Mouse (Mus musculus) intestine, embryonic 16.5 days (tissue): ENCODE measurements around the gene Agrn. TPM values are rescaled to one million over a fixed set of nuclear protein-coding genes. Genes with fewer than 3 reads are reported as not detected.
"Not testable (repeated sequence)": the region's sequence is repeated elsewhere in the genome, so short reads cannot be mapped to it uniquely, and the experiment has no call there.

Source experiments
- ATAC-seq: fragments of 200-750 bp; cut with Nextera tagmentation; 2 replicates; pipeline ENCODE4 v1.8.0; 2017; ENCODE audit warnings: moderate TSS enrichment, moderate library complexity
- H3K27ac ChIP-seq: fragments of 300-500 bp; sonication (generic); 2 replicates; pipeline ENCODE4 v1.5.1; 2014; ENCODE audit warnings: mild to moderate bottlenecking, low read length
- H3K27me3 ChIP-seq: fragments of 300-500 bp; sonication (generic); replicated peaks from 2 replicates; pipeline ENCODE4 v1.6.1; 2014; ENCODE audit warnings: low read length, control low read depth, mixed read lengths; ENCODE audit not compliant: control insufficient read depth, insufficient read depth
- H3K36me3 ChIP-seq: fragments of 300-500 bp; sonication (generic); 2 replicates; pipeline ENCODE4 v1.6.1; 2014; ENCODE audit warnings: low read length, control low read depth; ENCODE audit not compliant: control insufficient read depth, insufficient read depth
- H3K4me1 ChIP-seq: fragments of 300-500 bp; sonication (generic); 2 replicates; pipeline ENCODE4 v1.6.1; 2014; ENCODE audit warnings: low read length, control low read depth, mixed read lengths; ENCODE audit not compliant: control insufficient read depth, insufficient read depth
- H3K4me2 ChIP-seq: fragments of 300-500 bp; sonication (generic); 2 replicates; pipeline ENCODE4 v1.6.1; 2014; ENCODE audit warnings: low read depth, low read length, control low read depth
- H3K4me3 ChIP-seq: fragments of 300-500 bp; sonication (generic); 2 replicates; pipeline ENCODE4 v1.5.1; 2014; ENCODE audit warnings: mild to moderate bottlenecking, low read length
- H3K9ac ChIP-seq: fragments of 300-500 bp; sonication (generic); 2 replicates; pipeline ENCODE4 v1.6.1; 2014; ENCODE audit warnings: low read depth, low read length
- H3K9me3 ChIP-seq: fragments of 300-500 bp; sonication (generic); 2 replicates; pipeline ENCODE4 v1.6.1; 2016; ENCODE audit warnings: low read length, control low read depth; ENCODE audit not compliant: control insufficient read depth
- WGBS: fragments of 180-500 bp; shearing (Covaris S2); extraction: QIAGEN DNeasy Blood & Tissue Kit; methylation state at CpG from one replicate; pipeline ENCODE4 v1.1.7; 2014; 5-methylcytosine and 5-hydroxymethylcytosine counted together
- polyA plus RNA-seq: library from polyadenylated mRNA; unstranded; fragments of >200 nt; fragmentation: Nextera tagmentation; extraction: Ambion mirVana; gene quantifications from 2 replicates; pipeline ENCODE4 v1.2.1, GENCODE M21; 2015

The Agrn gene
- polyA plus RNA-seq, 1 experiment from 2014 or later, result 35.9 TPM

DNA sequence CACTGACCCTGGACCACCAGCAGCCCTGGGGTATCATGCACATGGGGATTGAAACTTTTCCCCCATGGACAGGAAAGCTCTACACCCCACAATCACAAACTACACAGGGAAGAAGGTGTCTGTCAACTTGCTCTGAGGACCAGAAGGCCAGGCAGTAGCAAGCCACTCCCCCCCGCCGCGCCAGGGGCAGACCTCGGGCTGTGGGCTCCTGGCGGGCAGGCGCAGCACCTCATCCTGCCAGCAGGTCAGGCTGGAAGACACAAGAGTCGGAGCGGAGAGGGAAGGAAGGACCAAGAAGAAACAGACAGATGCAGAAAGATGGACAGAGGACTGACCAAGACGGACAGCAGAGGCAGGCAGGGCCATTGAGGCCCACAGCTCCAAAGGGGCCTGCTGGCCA is 19.7 kb downstream of the Agrn start:
- ATAC-seq, result no peak
- Histone ChIP-seq H3K9me3 (no peaks in the 10 kb centered on the region), H3K4me2 (no peak overlapping the region), H3K36me3 (peaks cover 34% of the 10 kb centered on the region), H3K4me3 (no peak overlapping the region), H3K27ac (no peak overlapping the region), H3K9ac (no peak overlapping the region), H3K27me3 (no peaks in the 10 kb centered on the region), H3K4me1 (no peaks in the 10 kb centered on the region)
- WGBS, result 88% methylated on average over 9 of the region's 9 CpGs

GRCm38 (mm10) chr4:156171828-156172227 is 25.5 kb downstream of the Agrn start:
- 95% methylated on average over 11 of the region's 11 CpGs for WGBS
- H3K4me1 ChIP-seq, result no peaks in the 10 kb centered on the region

GRCm38 (mm10) chr4:156169129-156169528 is 28.2 kb downstream of the Agrn start:
- H3K27me3 ChIP-seq, result no peaks in the 10 kb centered on the region
- H3K4me1 ChIP-seq, result no peaks in the 10 kb centered on the region
- no peaks in the 10 kb centered on the region for H3K9me3 ChIP-seq
- ATAC-seq, result no peak
- H3K4me2 ChIP-seq, result no peak overlapping the region
- H3K36me3 ChIP-seq, result peaks cover 44% of the 10 kb centered on the region
- no peak overlapping the region for H3K27ac ChIP-seq
- whole genome bisulfite sequencing, result 96% methylated on average over 10 of the region's 10 CpGs
- no peak overlapping the region for H3K9ac ChIP-seq
- H3K4me3 ChIP-seq, result no peak overlapping the region

More at GRCm38 (mm10) chr4:156171828-156172227, 25.5 kb downstream of the Agrn start:
- no peaks in the 10 kb centered on the region for H3K27me3 ChIP-seq
- H3K27ac ChIP-seq, result no peak overlapping the region
- H3K4me3 ChIP-seq, result no peak overlapping the region
- no peak overlapping the region for H3K9ac ChIP-seq
- ATAC-seq, result no peak
- H3K9me3 ChIP-seq, result no peaks in the 10 kb centered on the region
- H3K36me3 ChIP-seq, result peaks cover 38% of the 10 kb centered on the region
- H3K4me2 ChIP-seq, result no peak overlapping the region

GRCm38 (mm10) chr4:156168611-156169010 is 28.7 kb downstream of the Agrn start:
- Histone ChIP-seq H3K27ac (no peak overlapping the region), H3K36me3 (peaks cover 40% of the 10 kb centered on the region), H3K9ac (no peak overlapping the region), H3K4me3 (no peak overlapping the region), H3K4me2 (no peak overlapping the region), H3K27me3 (no peaks in the 10 kb centered on the region), H3K9me3 (no peaks in the 10 kb centered on the region), H3K4me1 (no peaks in the 10 kb centered on the region)
- WGBS, result 94% methylated on average over 8 of the region's 8 CpGs
- ATAC-seq, result no peak

DNA sequence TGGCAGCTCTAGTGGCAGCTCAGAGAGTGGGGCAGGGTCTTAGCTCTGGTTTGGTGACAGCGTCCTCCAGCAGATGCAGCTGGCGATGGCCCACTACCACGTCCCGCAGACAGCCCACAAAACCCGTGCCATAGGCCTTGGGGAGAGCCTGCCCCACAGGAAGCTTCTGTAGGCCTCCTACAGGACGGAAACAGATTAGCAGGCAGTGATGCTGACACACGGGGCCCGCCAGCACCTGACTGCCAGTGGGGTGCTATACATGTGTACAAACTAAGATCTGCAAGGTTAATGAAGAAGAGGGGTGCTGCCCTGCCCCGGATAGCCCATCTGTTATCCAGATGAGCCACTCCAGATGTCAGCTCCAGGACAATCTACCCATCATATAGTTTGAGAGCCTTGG is 30.8 kb downstream of the Agrn start:
- H3K36me3 ChIP-seq, result peaks cover 34% of the 10 kb centered on the region
- H3K27ac ChIP-seq, result no peak overlapping the region
- 0 out of 2 replicates have a peak overlapping the region, but pooled peaks have one; percentile 10 for H3K9ac ChIP-seq
- 91% methylated on average over 9 of the region's 9 CpGs for WGBS
- H3K4me1 ChIP-seq, result no peaks in the 10 kb centered on the region
- peaks cover 9% of the 10 kb centered on the region for H3K9me3 ChIP-seq
- H3K4me3 ChIP-seq, result no peak overlapping the region
- no peaks in the 10 kb centered on the region for H3K27me3 ChIP-seq
- no peak for ATAC-seq
- no peak overlapping the region for H3K4me2 ChIP-seq

GRCm38 (mm10) chr4:156154771-156155170 is 42.5 kb downstream of the Agrn start:
- H3K27ac ChIP-seq, result no peak overlapping the region
- 92% methylated on average over 3 of the region's 3 CpGs for WGBS
- ATAC-seq, result no peak
- no peaks in the 10 kb centered on the region for H3K27me3 ChIP-seq
- H3K36me3 ChIP-seq, result no peaks in the 10 kb centered on the region
- no peak overlapping the region for H3K4me2 ChIP-seq
- 0 out of 2 replicates have a peak, but pooled peaks cover 3% of the 10 kb centered on the region for H3K9me3 ChIP-seq
- no peak overlapping the region for H3K4me3 ChIP-seq
- H3K9ac ChIP-seq, result no peak overlapping the region
- no peaks in the 10 kb centered on the region for H3K4me1 ChIP-seq

GRCm38 (mm10) chr4:156150887-156151286 is 46.4 kb downstream of the Agrn start:
- not testable (repeated sequence) for H3K27ac ChIP-seq, H3K9ac ChIP-seq, H3K36me3 ChIP-seq, H3K27me3 ChIP-seq, H3K4me2 ChIP-seq, ATAC-seq, H3K9me3 ChIP-seq, H3K4me1 ChIP-seq, H3K4me3 ChIP-seq
- 69% methylated on average over 10 of the region's 10 CpGs for WGBS

DNA sequence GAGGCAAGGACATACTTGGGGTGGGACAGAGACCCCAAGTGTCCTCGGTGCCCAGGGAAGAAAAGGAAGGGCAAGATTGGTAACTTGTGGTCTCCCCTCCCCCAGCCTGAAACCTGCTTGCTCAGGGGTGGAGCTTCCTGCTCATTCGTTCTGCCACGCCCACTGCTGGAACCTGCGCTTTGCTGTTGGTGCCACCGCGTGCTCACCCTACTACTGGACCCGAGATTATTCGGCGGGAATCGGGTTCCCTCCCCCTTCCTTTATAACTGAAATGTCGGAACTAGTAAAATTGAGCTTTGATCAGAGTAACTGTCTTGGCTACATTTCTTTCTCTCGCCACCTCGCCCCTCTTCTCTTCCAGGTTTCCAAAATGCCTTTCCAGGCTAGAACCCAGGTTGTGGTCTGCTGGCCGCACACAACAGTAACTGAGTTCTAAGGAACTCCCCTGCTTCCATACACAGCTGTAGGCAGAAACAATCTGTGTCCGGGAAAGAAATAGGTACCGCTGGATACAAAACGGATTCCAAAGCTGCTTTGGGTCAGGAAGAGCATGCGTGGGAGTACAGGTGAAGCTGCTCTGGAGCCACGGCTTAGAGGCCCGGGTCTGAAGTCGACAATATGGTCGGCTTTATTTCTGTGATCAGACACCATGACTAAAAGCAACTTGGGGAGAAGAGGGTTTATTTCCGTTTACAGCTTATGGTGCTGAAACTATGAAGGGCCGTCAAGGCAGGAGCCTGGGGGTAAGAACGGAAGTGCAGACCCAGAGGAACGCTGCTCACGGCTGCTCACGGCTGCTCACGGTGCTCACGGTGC is 60.8 kb downstream of the Agrn start:
- no peak for ATAC-seq
- Histone ChIP-seq H3K27me3 (no peaks in the 10 kb centered on the region), H3K4me3 (no peak overlapping the region), H3K27ac (no peak overlapping the region), H3K4me1 (peaks cover 7% of the 10 kb centered on the region; the same call in 1 of the 2 replicates), H3K9me3 (no peaks in the 10 kb centered on the region), H3K4me2 (no peak overlapping the region), H3K36me3 (no peaks in the 10 kb centered on the region), H3K9ac (no peak overlapping the region)
- WGBS, result 91% methylated on average over 30 of the region's 30 CpGs

- Histone ChIP-seq H3K4me2 (no peak overlapping the region), H3K9ac (no peak overlapping the region), H3K27me3 (no peaks in the 10 kb centered on the region), H3K4me3 (no peak overlapping the region), H3K4me1 (peaks cover 7% of the 10 kb centered on the region; the same call in 1 of the 2 replicates), H3K27ac (no peak overlapping the region), H3K36me3 (no peaks in the 10 kb centered on the region), H3K9me3 (no peaks in the 10 kb centered on the region)
- WGBS, result 92% methylated on average over 14 of the region's 14 CpGs
- no peak for ATAC-seq
Measured at GRCm38 (mm10) chr4:156135801-156136200, 61.5 kb downstream of the Agrn start.
